Mouse (Mus musculus): ENCODE measurements around the gene Cmip. TPM values are rescaled to one million over a fixed set of nuclear protein-coding genes. Genes with fewer than 3 reads are reported as not detected.

Cmip gene
- total and polyA plus RNA-seq, 3 experiments, result 17.0 to 71.8 TPM; not detected in 1

DNA sequence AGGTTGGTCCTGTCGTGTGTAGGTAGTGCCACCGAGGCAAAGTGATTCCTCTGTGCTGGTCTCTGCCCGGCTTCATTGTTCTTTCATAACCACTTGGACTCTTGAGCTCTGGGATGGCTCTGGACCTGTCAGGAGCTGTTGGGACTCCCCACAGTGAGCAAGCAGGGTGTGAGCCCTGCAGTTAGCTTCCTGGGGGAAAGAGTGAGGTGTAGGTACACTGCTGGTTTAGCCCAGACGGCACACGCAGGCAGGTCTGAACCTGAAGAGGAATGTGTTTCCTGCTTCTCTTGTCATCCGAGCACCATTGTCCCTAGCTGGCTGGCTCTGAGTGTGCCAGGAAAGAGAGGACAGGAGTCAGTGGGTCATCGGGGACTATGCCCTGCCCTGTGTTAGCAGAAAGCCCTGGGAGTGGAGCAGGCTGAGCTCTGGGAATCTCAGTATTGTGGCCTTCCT lies 70.5 kb downstream of the Cmip start:
- DNase-seq (ENCODE audit: low read depth, low spot score), result no peak
- Histone ChIP-seq H3K4me1 (ENCODE audit: control insufficient read depth in 1 of 2, insufficient read depth in 2 of 2, low read length in 2 of 2) (peaks cover 1 to 5% of the 10 kb centered on the region in 2 experiments; a peak in 3 of 4 replicates), H3K27me3 (ENCODE audit: control insufficient read depth in 1 of 2, insufficient read depth in 2 of 2, low read length in 2 of 2) (no peaks in the 10 kb centered on the region), H3K9ac (ENCODE audit: control insufficient read depth, low read depth, low read length, poor library complexity, severe bottlenecking) (no peak overlapping the region), H3K4me3 (ENCODE audit: control insufficient read depth in 1 of 2, insufficient read depth in 1 of 2, low read depth in 2 of 2, low read length in 2 of 2) (no peak overlapping the region), H3K9me3 (replicated peaks; ENCODE audit: insufficient read depth, low read length) (no peaks in the 10 kb centered on the region), H3K36me3 (ENCODE audit: control insufficient read depth in 1 of 2, insufficient read depth in 2 of 2, low read length in 2 of 2) (peaks cover 0 to 4% of the 10 kb centered on the region in 2 experiments; a peak in 1 of 4 replicates), H3K27ac (ENCODE audit: control insufficient read depth, low read depth, low read length) (no peak overlapping the region), H3K79me2 (ENCODE audit: control insufficient read depth, insufficient read depth, low read length, poor library complexity) (peaks cover 12% of the 10 kb centered on the region)
- no peak for TF ChIP-seq MYB (IDR thresholded peaks at IDR 0.05; ENCODE audit: low read depth, low read length)
- no peak for TF ChIP-seq CTCF (IDR thresholded peaks at IDR 0.05 in 2 of 3, conservative IDR thresholded peaks at IDR 0.05 in 1 of 3; ENCODE audit: control insufficient read depth in 1 of 3, insufficient read depth in 1 of 3, low read depth in 2 of 3, low read length in 3 of 3, poor library complexity in 1 of 3, severe bottlenecking in 1 of 3)
- no peak for TF ChIP-seq NELFE (IDR thresholded peaks at IDR 0.05; ENCODE audit: low read depth, low read length)
- TF ChIP-seq MYC (IDR thresholded peaks at IDR 0.05; ENCODE audit: low read depth, low read length), result no peak
- TF ChIP-seq CHD2 (IDR thresholded peaks at IDR 0.05; ENCODE audit: low read length), result no peak
- no peak for TF ChIP-seq TCF12 (IDR thresholded peaks at IDR 0.05; ENCODE audit: low read depth, low read length)
- no peak for TF ChIP-seq UBTF (IDR thresholded peaks at IDR 0.05; ENCODE audit: borderline replicate concordance, insufficient read depth, low read depth, low read length)
- TF ChIP-seq RCOR1 (IDR thresholded peaks at IDR 0.05; ENCODE audit: low read depth, low read length), result no peak
- TF ChIP-seq E2F4 (IDR thresholded peaks at IDR 0.05; ENCODE audit: borderline replicate concordance, low read depth, low read length), result no peak
- no peak for TF ChIP-seq TBP (IDR thresholded peaks at IDR 0.05; ENCODE audit: low read depth, low read length)
- no peak for TF ChIP-seq ZC3H11A (IDR thresholded peaks at IDR 0.05; ENCODE audit: low read depth, low read length)
- no peak for TF ChIP-seq NRF1 (IDR thresholded peaks at IDR 0.05; ENCODE audit: insufficient read depth, low read depth, low read length, poor library complexity, severe bottlenecking)
- TF ChIP-seq TAL1 (IDR thresholded peaks at IDR 0.05; ENCODE audit: low read length), result no peak
- no peak for TF ChIP-seq RAD21 (IDR thresholded peaks at IDR 0.05; ENCODE audit: low read depth, low read length)
- TF ChIP-seq CHD1 (IDR thresholded peaks at IDR 0.05; ENCODE audit: low read depth, low read length), result no peak
- no peak for TF ChIP-seq SMC3 (IDR thresholded peaks at IDR 0.05; ENCODE audit: low read depth, low read length)
- TF ChIP-seq KAT2A (conservative IDR thresholded peaks at IDR 0.05; ENCODE audit: low read depth, low read length), result no peak

DNA sequence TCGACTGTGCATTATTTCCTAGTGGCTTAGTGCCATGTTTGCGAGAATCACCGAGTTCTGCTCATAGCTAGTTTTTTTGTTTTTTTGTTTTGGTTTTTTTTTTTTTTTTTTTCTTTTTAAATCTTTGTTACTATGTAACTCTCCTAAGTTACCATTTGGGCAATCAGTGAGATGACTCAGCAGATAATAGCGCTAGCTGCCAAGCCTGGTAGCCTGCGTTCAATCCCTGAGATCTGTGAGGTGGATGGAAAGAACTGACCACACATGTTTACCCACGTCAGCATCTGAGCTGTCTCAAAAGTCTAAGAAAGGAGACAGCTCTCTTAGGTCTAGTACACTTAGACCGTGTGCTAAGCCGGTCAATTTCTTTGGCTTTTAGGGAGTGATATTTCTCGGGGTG lies 71.9 kb downstream of the Cmip start:
- no peaks in the 10 kb centered on the region for H3K27me3 ChIP-seq (ENCODE audit: control insufficient read depth in 1 of 2, insufficient read depth in 2 of 2, low read length in 2 of 2)
- H3K9ac ChIP-seq (ENCODE audit: control insufficient read depth, low read depth, low read length, poor library complexity, severe bottlenecking), result no peak overlapping the region
- no peak overlapping the region for H3K4me3 ChIP-seq (ENCODE audit: control insufficient read depth in 1 of 2, insufficient read depth in 1 of 2, low read depth in 2 of 2, low read length in 2 of 2)
- no peak overlapping the region for H3K27ac ChIP-seq (ENCODE audit: control insufficient read depth, low read depth, low read length)
- no peak for DNase-seq (ENCODE audit: low read depth, low spot score)
- H3K36me3 ChIP-seq (ENCODE audit: control insufficient read depth in 1 of 2, insufficient read depth in 2 of 2, low read length in 2 of 2), result peaks cover 0 to 4% of the 10 kb centered on the region in 2 experiments; a peak in 1 of 4 replicates
- H3K4me1 ChIP-seq (ENCODE audit: control insufficient read depth in 1 of 2, insufficient read depth in 2 of 2, low read length in 2 of 2), result peaks cover 1 to 5% of the 10 kb centered on the region in 2 experiments; a peak in 3 of 4 replicates
- TF ChIP-seq ZKSCAN1 (IDR thresholded peaks at IDR 0.05; ENCODE audit: low read depth, low read length), result no peak
- TF ChIP-seq RCOR1 (IDR thresholded peaks at IDR 0.05; ENCODE audit: low read depth, low read length), result no peak
- no peak for TF ChIP-seq ZNF384 (IDR thresholded peaks at IDR 0.05; ENCODE audit: low read depth, low read length)
- no peak for TF ChIP-seq TCF12 (IDR thresholded peaks at IDR 0.05; ENCODE audit: low read depth, low read length)
- no peak for TF ChIP-seq POLR2AphosphoS5 (IDR thresholded peaks at IDR 0.05; ENCODE audit: borderline replicate concordance, low read depth, low read length)
- no peak for TF ChIP-seq MAZ (IDR thresholded peaks at IDR 0.05; ENCODE audit: low read depth, low read length)
- TF ChIP-seq USF2 (IDR thresholded peaks at IDR 0.05; ENCODE audit: borderline replicate concordance in 1 of 2, insufficient read depth in 1 of 2, low read depth in 1 of 2, low read length in 2 of 2), result no peak
- H3K9me3 ChIP-seq (replicated peaks; ENCODE audit: insufficient read depth, low read length), result no peaks in the 10 kb centered on the region
- H3K79me2 ChIP-seq (ENCODE audit: control insufficient read depth, insufficient read depth, low read length, poor library complexity), result peaks cover 22% of the 10 kb centered on the region

Data from MEL (cell line).